Mouse (Mus musculus) heart, embryonic 14.5 days (tissue): ENCODE measurements around the gene Gcnt1. TPM values are rescaled to one million over a fixed set of nuclear protein-coding genes. Genes with fewer than 3 reads are reported as not detected.

Source experiments
- ATAC-seq: fragments of 200-750 bp; cut with Nextera tagmentation; 2 replicates; pipeline ENCODE4 v1.8.0; 2017; ENCODE audit warnings: low read depth, moderate TSS enrichment; ENCODE audit not compliant: insufficient number of reproducible peaks, insufficient read depth, low FRiP score
- H3K27ac ChIP-seq, 2 experiments: fragments of 200-500 bp in 1 of 2; fragments of 300-500 bp in 1 of 2; sonication (generic) in 1 of 2; replicated peaks in 1 of 2; 2 replicates each; pipeline ENCODE4 v1.5.1; 2012 to 2014; ENCODE audit warnings: low read depth in 2 of 2, low read length in 2 of 2, control low read depth in 1 of 2, mild to moderate bottlenecking in 1 of 2, mixed read lengths in 1 of 2; ENCODE audit not compliant: control insufficient read depth in 1 of 2, insufficient read depth in 1 of 2
- H3K27me3 ChIP-seq: fragments of 300-500 bp; sonication (generic); 2 replicates; pipeline ENCODE4 v1.6.1; 2014; ENCODE audit warnings: mild to moderate bottlenecking, low read length, control low read depth; ENCODE audit not compliant: control insufficient read depth, insufficient read depth
- H3K36me3 ChIP-seq: fragments of 300-500 bp; sonication (generic); 2 replicates; pipeline ENCODE4 v1.6.1; 2014; ENCODE audit warnings: mild to moderate bottlenecking, control low read depth, low read length, mixed read lengths; ENCODE audit not compliant: control insufficient read depth, insufficient read depth
- H3K4me1 ChIP-seq, 2 experiments: fragments of 200-500 bp in 1 of 2; fragments of 300-500 bp in 1 of 2; sonication (generic) in 1 of 2; 2 replicates each; pipeline ENCODE4 v1.6.1; 2012 to 2014; ENCODE audit warnings: low read length in 2 of 2, control low read depth in 1 of 2, mixed read lengths in 1 of 2; ENCODE audit not compliant: control insufficient read depth in 2 of 2, insufficient read depth in 2 of 2
- H3K4me2 ChIP-seq: fragments of 300-500 bp; sonication (generic); 2 replicates; pipeline ENCODE4 v1.6.1; 2014; ENCODE audit warnings: mild to moderate bottlenecking, low read length
- H3K4me3 ChIP-seq, 2 experiments: fragments of 200-500 bp in 1 of 2; fragments of 300-500 bp in 1 of 2; sonication (generic) in 1 of 2; 2 replicates each; pipeline ENCODE4 v1.5.1; 2012 to 2014; ENCODE audit warnings: low read length in 2 of 2, mild to moderate bottlenecking in 2 of 2, control low read depth in 1 of 2, low read depth in 1 of 2, moderate library complexity in 1 of 2; ENCODE audit not compliant: control insufficient read depth in 1 of 2, insufficient read depth in 1 of 2
- H3K9ac ChIP-seq: fragments of 300-500 bp; sonication (generic); 2 replicates; pipeline ENCODE4 v1.6.1; 2014; ENCODE audit warnings: mild to moderate bottlenecking, low read length
- H3K9me3 ChIP-seq: fragments of 300-500 bp; sonication (generic); 2 replicates; pipeline ENCODE4 v1.6.1; 2016; ENCODE audit warnings: low read length, control low read depth; ENCODE audit not compliant: control insufficient read depth
- WGBS: fragments of 180-500 bp; shearing (Covaris S2); extraction: QIAGEN DNeasy Blood & Tissue Kit; methylation state at CpG from one replicate; pipeline ENCODE4 v1.1.7; 2014; 5-methylcytosine and 5-hydroxymethylcytosine counted together
- polyA plus RNA-seq: library from polyadenylated mRNA; unstranded; fragments of >200 nt; fragmentation: Nextera tagmentation; extraction: Ambion mirVana; gene quantifications from 2 replicates; pipeline ENCODE4 v1.2.1, GENCODE M21; 2014

Gcnt1 gene
- polyA plus RNA-seq, 1 experiment from 2014 or later = 9.9 TPM

DNA sequence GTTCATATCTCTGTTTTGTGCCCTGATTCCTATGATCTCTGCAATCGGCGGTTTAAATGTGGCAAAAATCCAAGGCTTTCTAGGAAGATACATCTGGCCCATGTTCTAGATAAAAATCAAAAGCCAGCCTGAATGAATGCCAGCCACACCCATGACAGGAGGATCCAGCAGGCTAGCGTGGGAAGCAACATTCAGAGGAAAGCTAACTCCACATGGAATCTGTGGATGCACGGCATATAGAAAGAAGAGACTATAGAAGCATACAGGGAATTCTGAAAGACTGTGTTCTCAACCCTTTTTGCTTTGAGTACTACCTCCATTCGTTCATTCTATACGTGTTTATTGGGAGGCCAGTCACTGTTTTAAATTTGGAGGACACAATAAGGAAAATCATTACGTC lies 86.6 kb downstream of the Gcnt1 start:
- 76% methylated on average over 7 of the region's 7 CpGs for WGBS
- H3K36me3 ChIP-seq = no peaks in the 10 kb centered on the region
- no peak overlapping the region for H3K4me3 ChIP-seq
- H3K9ac ChIP-seq = no peak overlapping the region
- H3K27me3 ChIP-seq = no peaks in the 10 kb centered on the region
- no peaks in the 10 kb centered on the region for H3K9me3 ChIP-seq
- peaks cover 5 to 18% of the 10 kb centered on the region in 2 experiments for H3K4me1 ChIP-seq
- ATAC-seq = no peak
- H3K27ac ChIP-seq = no peak overlapping the region
- H3K4me2 ChIP-seq = no peak overlapping the region

DNA sequence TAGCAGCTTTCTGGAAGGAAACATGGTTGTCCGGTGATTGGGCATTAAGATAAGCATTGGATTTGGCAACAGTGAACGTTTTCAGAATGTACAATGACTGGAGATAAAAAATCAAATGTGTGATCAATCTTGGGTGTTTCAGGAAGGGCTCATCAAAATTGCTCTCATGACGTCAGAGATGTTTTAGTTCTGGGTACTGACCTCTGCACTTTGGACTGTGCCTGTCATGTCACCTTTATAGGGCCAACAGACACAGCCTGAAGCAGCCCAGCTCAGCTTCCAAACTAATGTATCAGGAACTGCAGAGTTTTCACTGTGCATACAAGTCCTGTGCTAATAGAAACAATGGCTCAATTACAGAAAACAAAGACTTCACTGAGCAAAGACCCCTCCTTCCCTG lies 89.3 kb downstream of the Gcnt1 start:
- no peak overlapping the region for H3K4me3 ChIP-seq
- peaks cover 3 to 6% of the 10 kb centered on the region in 2 experiments; a peak in 1 of 4 replicates for H3K4me1 ChIP-seq
- H3K9ac ChIP-seq = no peak overlapping the region
- H3K27me3 ChIP-seq = no peaks in the 10 kb centered on the region
- 64% methylated on average over 3 of the region's 3 CpGs for WGBS
- no peaks in the 10 kb centered on the region for H3K36me3 ChIP-seq
- no peak for ATAC-seq
- no peak overlapping the region for H3K4me2 ChIP-seq
- H3K9me3 ChIP-seq = no peaks in the 10 kb centered on the region
- H3K27ac ChIP-seq = no peak overlapping the region

DNA sequence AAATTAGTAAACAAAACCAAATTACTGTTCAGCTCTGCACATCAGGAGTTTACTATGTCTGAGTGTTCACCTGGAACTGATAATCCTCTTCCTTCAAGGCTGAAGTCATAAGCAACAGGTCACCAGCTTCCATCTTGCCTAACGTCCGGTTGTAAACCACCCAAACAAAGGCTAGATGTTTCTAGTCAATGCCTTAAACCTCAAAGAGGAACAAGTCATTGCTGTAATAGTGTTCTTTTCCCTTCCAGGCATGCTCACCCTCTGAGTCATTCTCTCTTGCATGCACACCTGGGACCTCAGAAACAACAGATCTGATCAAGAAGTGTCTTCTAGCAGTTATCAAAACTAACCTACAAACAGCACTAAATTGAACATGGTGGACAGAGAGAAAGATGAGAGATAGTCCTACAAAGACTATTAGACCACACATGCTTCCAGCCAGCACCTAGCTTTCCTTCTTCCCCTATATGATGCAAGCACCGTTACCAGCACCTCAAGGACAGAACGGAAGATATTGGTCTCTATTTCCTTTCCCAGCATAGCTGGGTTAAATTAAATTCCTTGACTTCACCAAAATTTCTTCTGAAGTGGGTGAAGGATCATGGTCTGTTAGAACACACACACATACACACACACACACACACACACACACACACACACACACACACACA lies 94.1 kb downstream of the Gcnt1 start:
- no peaks in the 10 kb centered on the region for H3K9me3 ChIP-seq
- H3K27ac ChIP-seq = no peak overlapping the region
- H3K27me3 ChIP-seq = no peaks in the 10 kb centered on the region
- no peaks in the 10 kb centered on the region for H3K36me3 ChIP-seq
- no peak for ATAC-seq
- 94% methylated on average over 4 of the region's 4 CpGs for WGBS
- no peak overlapping the region for H3K4me3 ChIP-seq
- no peak overlapping the region for H3K9ac ChIP-seq
- no peak overlapping the region for H3K4me2 ChIP-seq
- no peaks in the 10 kb centered on the region for H3K4me1 ChIP-seq

Other genes with a start within 250 kb of the Gcnt1 start
- 74.3 and 79.0 TPM in 2 replicates for gene Rfk, start 21.2 kb upstream of the Gcnt1 start, polyA plus RNA-seq